Mouse (Mus musculus): ENCODE data around the gene Dgki. TPM values are rescaled to one million over a fixed set of nuclear protein-coding genes. Genes with fewer than 3 reads are reported as not detected.

Gene Dgki
- polyA plus RNA-seq, 1 experiment = 0.20 TPM

- Histone ChIP-seq H3K4me1 (ENCODE audit: control insufficient read depth, insufficient read depth, insufficient read length, low read length) (no peaks in the 10 kb centered on the region), H3K4me3 (ENCODE audit: low read depth, low read length) (no peak overlapping the region), H3K36me3 (ENCODE audit: control insufficient read depth, insufficient read depth, low read length) (no peaks in the 10 kb centered on the region), H3K27ac (ENCODE audit: insufficient read depth, low read depth, low read length) (no peak overlapping the region), H3K27me3 (ENCODE audit: control insufficient read depth, insufficient read depth, low read length) (no peaks in the 10 kb centered on the region)
- TF ChIP-seq CTCF (IDR thresholded peaks at IDR 0.05; ENCODE audit: extremely low read depth, insufficient read length, insufficient replicate concordance, low read depth, low read length) = no peak
- no peak for TF ChIP-seq POLR2A (IDR thresholded peaks at IDR 0.05; ENCODE audit: low read depth, low read length)
- WGBS = 82% methylated on average over 14 of the region's 14 CpGs
These were observed 230.0 kb downstream of the Dgki start for GRCm38 (mm10) chr6:37069836-37070600.

GRCm38 (mm10) chr6:37068737-37069136, 231.2 kb downstream of the Dgki start:
- Histone ChIP-seq H3K27me3 (ENCODE audit: control insufficient read depth, insufficient read depth, low read length) (no peaks in the 10 kb centered on the region), H3K36me3 (ENCODE audit: control insufficient read depth, insufficient read depth, low read length) (no peaks in the 10 kb centered on the region), H3K4me3 (ENCODE audit: low read depth, low read length) (no peak overlapping the region), H3K4me1 (ENCODE audit: control insufficient read depth, insufficient read depth, insufficient read length, low read length) (no peaks in the 10 kb centered on the region), H3K27ac (ENCODE audit: insufficient read depth, low read depth, low read length) (no peak overlapping the region)
- WGBS = 81% methylated on average over 6 of the region's 6 CpGs
- TF ChIP-seq POLR2A (IDR thresholded peaks at IDR 0.05; ENCODE audit: low read depth, low read length) = no peak
- TF ChIP-seq CTCF (IDR thresholded peaks at IDR 0.05; ENCODE audit: extremely low read depth, insufficient read length, insufficient replicate concordance, low read depth, low read length) = no peak

GRCm38 (mm10) chr6:37067357-37067756, 232.6 kb downstream of the Dgki start:
- Histone ChIP-seq H3K4me1 (ENCODE audit: control insufficient read depth, insufficient read depth, insufficient read length, low read length) (no peaks in the 10 kb centered on the region), H3K36me3 (ENCODE audit: control insufficient read depth, insufficient read depth, low read length) (no peaks in the 10 kb centered on the region), H3K27me3 (ENCODE audit: control insufficient read depth, insufficient read depth, low read length) (no peaks in the 10 kb centered on the region), H3K4me3 (ENCODE audit: low read depth, low read length) (no peak overlapping the region), H3K27ac (ENCODE audit: insufficient read depth, low read depth, low read length) (no peak overlapping the region)
- WGBS = 75% methylated on average over 1 of the region's 1 CpGs
- TF ChIP-seq POLR2A (IDR thresholded peaks at IDR 0.05; ENCODE audit: low read depth, low read length) (no peak), CTCF (IDR thresholded peaks at IDR 0.05; ENCODE audit: extremely low read depth, insufficient read length, insufficient replicate concordance, low read depth, low read length) (no peak)

GRCm38 (mm10) chr6:37064214-37064830, 235.7 kb downstream of the Dgki start:
- Histone ChIP-seq H3K4me3 (ENCODE audit: low read depth, low read length) (no peak overlapping the region), H3K36me3 (ENCODE audit: control insufficient read depth, insufficient read depth, low read length) (no peaks in the 10 kb centered on the region), H3K27ac (ENCODE audit: insufficient read depth, low read depth, low read length) (no peak overlapping the region), H3K27me3 (ENCODE audit: control insufficient read depth, insufficient read depth, low read length) (no peaks in the 10 kb centered on the region), H3K4me1 (ENCODE audit: control insufficient read depth, insufficient read depth, insufficient read length, low read length) (no peaks in the 10 kb centered on the region)
- WGBS = 27% methylated on average over 10 of the region's 10 CpGs
- TF ChIP-seq CTCF (IDR thresholded peaks at IDR 0.05; ENCODE audit: extremely low read depth, insufficient read length, insufficient replicate concordance, low read depth, low read length) (no peak), POLR2A (IDR thresholded peaks at IDR 0.05; ENCODE audit: low read depth, low read length) (no peak)

- TF ChIP-seq POLR2A (IDR thresholded peaks at IDR 0.05; ENCODE audit: low read depth, low read length) = no peak
- no peak for TF ChIP-seq CTCF (IDR thresholded peaks at IDR 0.05; ENCODE audit: extremely low read depth, insufficient read length, insufficient replicate concordance, low read depth, low read length)
- 87% methylated on average over 7 of the region's 7 CpGs for WGBS
- no peaks in the 10 kb centered on the region for H3K27me3 ChIP-seq (ENCODE audit: control insufficient read depth, insufficient read depth, low read length)
- no peaks in the 10 kb centered on the region for H3K36me3 ChIP-seq (ENCODE audit: control insufficient read depth, insufficient read depth, low read length)
- no peak overlapping the region for H3K4me3 ChIP-seq (ENCODE audit: low read depth, low read length)
- H3K27ac ChIP-seq (ENCODE audit: insufficient read depth, low read depth, low read length) = no peak overlapping the region
- H3K4me1 ChIP-seq (ENCODE audit: control insufficient read depth, insufficient read depth, insufficient read length, low read length) = no peaks in the 10 kb centered on the region
These were observed 236.7 kb downstream of the Dgki start for GRCm38 (mm10) chr6:37063266-37063665.

GRCm38 (mm10) chr6:37060114-37060513, 239.9 kb downstream of the Dgki start:
- Histone ChIP-seq H3K27ac (ENCODE audit: insufficient read depth, low read depth, low read length) (no peak overlapping the region), H3K27me3 (ENCODE audit: control insufficient read depth, insufficient read depth, low read length) (no peaks in the 10 kb centered on the region), H3K36me3 (ENCODE audit: control insufficient read depth, insufficient read depth, low read length) (no peaks in the 10 kb centered on the region), H3K4me1 (ENCODE audit: control insufficient read depth, insufficient read depth, insufficient read length, low read length) (no peaks in the 10 kb centered on the region), H3K4me3 (ENCODE audit: low read depth, low read length) (no peak overlapping the region)
- no peak for TF ChIP-seq POLR2A (IDR thresholded peaks at IDR 0.05; ENCODE audit: low read depth, low read length)
- 83% methylated on average over 3 of the region's 3 CpGs for WGBS

- no peak for TF ChIP-seq POLR2A (IDR thresholded peaks at IDR 0.05; ENCODE audit: low read depth, low read length)
- no peak for TF ChIP-seq CTCF (IDR thresholded peaks at IDR 0.05; ENCODE audit: extremely low read depth, insufficient read length, insufficient replicate concordance, low read depth, low read length)
- H3K27ac ChIP-seq (ENCODE audit: insufficient read depth, low read depth, low read length) = no peak overlapping the region
- no peak overlapping the region for H3K4me3 ChIP-seq (ENCODE audit: low read depth, low read length)
- no peaks in the 10 kb centered on the region for H3K27me3 ChIP-seq (ENCODE audit: control insufficient read depth, insufficient read depth, low read length)
- no peaks in the 10 kb centered on the region for H3K36me3 ChIP-seq (ENCODE audit: control insufficient read depth, insufficient read depth, low read length)
- WGBS = 86% methylated on average over 9 of the region's 9 CpGs
- no peaks in the 10 kb centered on the region for H3K4me1 ChIP-seq (ENCODE audit: control insufficient read depth, insufficient read depth, insufficient read length, low read length)
These were observed 242.0 kb downstream of the Dgki start for GRCm38 (mm10) chr6:37057957-37058356.
